ENCODE assay signal across 15 mouse cellular contexts in genomic region chr12:16049545-16049944, GRCm38 (mm10).
A peak's percentile ranks its signal among the peaks of the same experiment; 100 is the strongest.
DNase-seq lines count a peak whose midpoint lies in the region; TF ChIP-seq lines count a peak whose summit lies in the region.
"Had no signal": no experiment of that assay in that cellular context is flagged by ENCODE, and none has a peak within 500 bp of the region (broad histone marks: within the 10 kb centered on the region; RNA-seq: fewer than 3 reads in every experiment).

No protein-coding gene starts in this region.

- H3K27ac ChIP-seq in gastrocnemius, adult 2 months: no peak overlapping the region
- H3K27ac ChIP-seq: forebrain, embryonic 12.5 days; heart, embryonic 15.5 days; lung, embryonic 15.5 days had no signal

- intact Hi-C loops in gastrocnemius, adult 2 months (cut with DNase I): no loop called here

- H3K27me3 ChIP-seq in splenic B cell, adult 2 months (ENCODE audit: control insufficient read depth, insufficient read depth, low read length, poor library complexity, severe bottlenecking): no peaks in the 10 kb centered on the region
- H3K27me3 ChIP-seq: forebrain, embryonic 12.5 days; heart, embryonic 15.5 days; lung, embryonic 15.5 days; megakaryocyte, embryonic 14.5 days had no signal

- no peaks in the 10 kb centered on the region for H3K36me3 ChIP-seq in splenic B cell, adult 2 months (ENCODE audit: control insufficient read depth, insufficient read depth, low read length, poor library complexity, severe bottlenecking)
- H3K36me3 ChIP-seq: forebrain, embryonic 12.5 days; heart, embryonic 15.5 days; lung, embryonic 15.5 days had no signal

- H3K4me3 ChIP-seq in gastrocnemius, adult 2 months: no peak overlapping the region
- H3K4me3 ChIP-seq: forebrain, embryonic 12.5 days; heart, embryonic 15.5 days; lung, embryonic 15.5 days; megakaryocyte, embryonic 14.5 days had no signal

- DNase-seq in spleen, adult 12 weeks (ENCODE audit: low spot score): peak; percentile 33
- no peak for DNase-seq in spleen, postnatal 14 days (ENCODE audit: low spot score in 2 of 2)
- peak; percentile 1 for DNase-seq in R1 (ENCODE audit: low read depth, low spot score)
- DNase-seq in splenic B cell, adult 2 months (ENCODE audit: low read depth, low spot score): peak; percentile 87
- no peak for DNase-seq in urinary bladder, adult 18-20 months (ENCODE audit: low spot score in 2 of 2)
- no peak for DNase-seq in gastrocnemius, adult 2 months
- no peak for DNase-seq in kidney, adult 11 months
- DNase-seq: cerebellum, adult 11 months; kidney, adult 9 months; left cerebral cortex, postnatal 4 days; right cerebral cortex, postnatal 4 days had no signal

- TF ChIP-seq CTCF in gastrocnemius, adult 2 months (IDR thresholded peaks at IDR 0.05): no peak

Comparison
In these comparisons a context has a peak if more than half of its experiments do, and no peak if none do; other contexts are left out.
1. DNase-seq: peak in spleen, adult 12 weeks (single experiment), R1 (single experiment) and splenic B cell, adult 2 months (single experiment); none in spleen, postnatal 14 days (0 of 2), urinary bladder, adult 18-20 months (0 of 2), gastrocnemius, adult 2 months (single experiment) and kidney, adult 11 months (single experiment).